Mouse (Mus musculus) kidney, postnatal 0 days (tissue): ENCODE data around the gene Jakmip3. TPM values are rescaled to one million over a fixed set of nuclear protein-coding genes. Genes with fewer than 3 reads are reported as not detected.

Experiments
- ATAC-seq: fragments of 200-750 bp; cut with Nextera tagmentation; replicated peaks from 2 replicates; pipeline ENCODE4 v1.8.0; 2017; ENCODE audit warnings: low read depth, moderate number of reproducible peaks, moderate TSS enrichment, moderate library complexity; ENCODE audit not compliant: low FRiP score
- DNase-seq: peaks from one replicate; pipeline ENCODE4 v3.0.0-alpha.2; 2016; ENCODE audit warnings: low spot score
- H3K27ac ChIP-seq: fragments of 300-500 bp; sonication (generic); 2 replicates; pipeline ENCODE4 v1.5.1; 2014; ENCODE audit warnings: mild to moderate bottlenecking
- H3K27me3 ChIP-seq: fragments of 300-500 bp; sonication (generic); 2 replicates; pipeline ENCODE4 v1.6.1; 2014; ENCODE audit warnings: low read length, mixed read lengths; ENCODE audit not compliant: insufficient read depth
- H3K36me3 ChIP-seq: fragments of 300-500 bp; sonication (generic); 2 replicates; pipeline ENCODE4 v1.6.1; 2014; ENCODE audit warnings: low read length, mixed read lengths; ENCODE audit not compliant: insufficient read depth
- H3K4me1 ChIP-seq: fragments of 300-500 bp; sonication (generic); replicated peaks from 2 replicates; pipeline ENCODE4 v1.6.1; 2014; ENCODE audit warnings: antibody characterized with exemption, low read length, mixed read lengths; ENCODE audit not compliant: insufficient read depth
- H3K4me2 ChIP-seq: fragments of 300-500 bp; sonication (generic); 2 replicates; pipeline ENCODE4 v1.6.1; 2014; ENCODE audit warnings: mild to moderate bottlenecking, low read length, moderate library complexity, mixed read lengths
- H3K4me3 ChIP-seq: fragments of 300-500 bp; sonication (generic); replicated peaks from 2 replicates; pipeline ENCODE4 v1.5.1; 2014; ENCODE audit warnings: low read depth, low read length
- H3K9ac ChIP-seq: fragments of 300-500 bp; sonication (generic); 2 replicates; pipeline ENCODE4 v1.6.1; 2014; ENCODE audit warnings: low read depth, low read length
- H3K9me3 ChIP-seq: fragments of 300-500 bp; sonication (generic); replicated peaks from 2 replicates; pipeline ENCODE4 v1.6.1; 2016; ENCODE audit warnings: low read length, inconsistent platforms, mixed read lengths
- CTCF ChIP-seq: IDR thresholded peaks from 2 replicates; pipeline ENCODE4 v1.5.1; 2016; ENCODE audit warnings: antibody characterized with exemption, low read depth, mild to moderate bottlenecking, moderate library complexity
- WGBS: fragments of 180-500 bp; shearing (Covaris S2); extraction: QIAGEN DNeasy Blood & Tissue Kit; methylation state at CpG from one replicate; pipeline ENCODE4 v1.1.7; 2014; 5-methylcytosine and 5-hydroxymethylcytosine counted together
- polyA plus RNA-seq: library from polyadenylated mRNA; unstranded; fragments of >200 nt; fragmentation: Nextera tagmentation; extraction: Ambion mirVana; gene quantifications from 2 replicates; pipeline ENCODE4 v1.2.1, GENCODE M21; 2015

Jakmip3 gene
- polyA plus RNA-seq, 1 experiment from 2014 or later: 0.05 TPM

GRCm38 (mm10) chr7:138942301-138942700 is 1.8 kb downstream of the Jakmip3 start:
- ATAC-seq (no peak), DNase-seq (no peak)
- H3K27me3 ChIP-seq: peaks cover 46% of the 10 kb centered on the region
- 78% methylated on average over 1 of the region's 1 CpGs for WGBS
- H3K27ac ChIP-seq: no peak overlapping the region
- H3K36me3 ChIP-seq: no peaks in the 10 kb centered on the region
- H3K4me2 ChIP-seq: no peak overlapping the region
- H3K4me3 ChIP-seq: no peak overlapping the region
- peaks cover 3% of the 10 kb centered on the region; the same call in 1 of the 2 replicates for H3K4me1 ChIP-seq
- no peak for TF ChIP-seq CTCF
- no peaks in the 10 kb centered on the region for H3K9me3 ChIP-seq
- H3K9ac ChIP-seq: no peak overlapping the region

- Histone ChIP-seq H3K27ac (no peak overlapping the region), H3K9ac (no peak overlapping the region), H3K4me3 (no peak overlapping the region), H3K9me3 (no peaks in the 10 kb centered on the region), H3K4me1 (peaks cover 3% of the 10 kb centered on the region; the same call in 1 of the 2 replicates), H3K4me2 (no peak overlapping the region), H3K36me3 (no peaks in the 10 kb centered on the region), H3K27me3 (peaks cover 25% of the 10 kb centered on the region)
- DNase-seq (no peak), ATAC-seq (no peak)
- WGBS: 60% methylated on average over 3 of the region's 3 CpGs
- TF ChIP-seq CTCF: no peak
Measured at GRCm38 (mm10) chr7:138945668-138946067, 5.1 kb downstream of the Jakmip3 start.

- H3K27ac ChIP-seq: no peak overlapping the region
- H3K9ac ChIP-seq: no peak overlapping the region
- peak; percentile 29 for TF ChIP-seq CTCF
- H3K4me3 ChIP-seq: no peak overlapping the region
- no peaks in the 10 kb centered on the region for H3K4me1 ChIP-seq
- H3K36me3 ChIP-seq: no peaks in the 10 kb centered on the region
- 76% methylated on average over 8 of the region's 8 CpGs for WGBS
- H3K4me2 ChIP-seq: no peak overlapping the region
- H3K27me3 ChIP-seq: 0 out of 2 replicates have a peak, but pooled peaks cover 5% of the 10 kb centered on the region
- no peaks in the 10 kb centered on the region for H3K9me3 ChIP-seq
- ATAC-seq: no peak
- DNase-seq: no peak
Measured at GRCm38 (mm10) chr7:138947741-138948140, 7.2 kb downstream of the Jakmip3 start.

- no peaks in the 10 kb centered on the region for H3K9me3 ChIP-seq
- no peak for ATAC-seq
- no peak overlapping the region for H3K27ac ChIP-seq
- H3K4me3 ChIP-seq: no peak overlapping the region
- H3K27me3 ChIP-seq: 0 out of 2 replicates have a peak, but pooled peaks cover under 1% of the 10 kb centered on the region
- H3K4me1 ChIP-seq: no peaks in the 10 kb centered on the region
- no peak for TF ChIP-seq CTCF
- 8% methylated on average over 8 of the region's 8 CpGs for WGBS
- no peak overlapping the region for H3K9ac ChIP-seq
- no peak overlapping the region for H3K4me2 ChIP-seq
- no peaks in the 10 kb centered on the region for H3K36me3 ChIP-seq
- DNase-seq: no peak
Measured at GRCm38 (mm10) chr7:138948309-138948708, 7.8 kb downstream of the Jakmip3 start.

- no peak for DNase-seq
- no peak for TF ChIP-seq CTCF
- 81% methylated on average over 7 of the region's 7 CpGs for WGBS
Measured at GRCm38 (mm10) chr7:138955787-138956186, 15.3 kb downstream of the Jakmip3 start.

GRCm38 (mm10) chr7:138957106-138957505 is 16.6 kb downstream of the Jakmip3 start:
- no peak for ATAC-seq
- H3K9ac ChIP-seq: no peak overlapping the region
- H3K4me3 ChIP-seq: no peak overlapping the region
- WGBS: 72% methylated on average over 6 of the region's 6 CpGs
- no peak overlapping the region for H3K4me2 ChIP-seq
- H3K36me3 ChIP-seq: no peaks in the 10 kb centered on the region
- no peak overlapping the region for H3K27ac ChIP-seq
- no peaks in the 10 kb centered on the region for H3K27me3 ChIP-seq
- H3K4me1 ChIP-seq: no peaks in the 10 kb centered on the region
- H3K9me3 ChIP-seq: no peaks in the 10 kb centered on the region
- no peak for TF ChIP-seq CTCF
- no peak for DNase-seq

More at GRCm38 (mm10) chr7:138955787-138956186, 15.3 kb downstream of the Jakmip3 start:
- Histone ChIP-seq H3K4me1 (no peaks in the 10 kb centered on the region), H3K4me3 (no peak overlapping the region), H3K36me3 (no peaks in the 10 kb centered on the region), H3K9me3 (no peaks in the 10 kb centered on the region), H3K4me2 (no peak overlapping the region), H3K9ac (no peak overlapping the region), H3K27ac (no peak overlapping the region), H3K27me3 (no peaks in the 10 kb centered on the region)
- ATAC-seq: no peak

- no peaks in the 10 kb centered on the region for H3K9me3 ChIP-seq
- ATAC-seq: no peak
- H3K4me1 ChIP-seq: no peaks in the 10 kb centered on the region
- TF ChIP-seq CTCF: no peak
- no peaks in the 10 kb centered on the region for H3K27me3 ChIP-seq
- no peak overlapping the region for H3K27ac ChIP-seq
- no peak overlapping the region for H3K9ac ChIP-seq
- 79% methylated on average over 5 of the region's 5 CpGs for WGBS
- no peaks in the 10 kb centered on the region for H3K36me3 ChIP-seq
- no peak for DNase-seq
- no peak overlapping the region for H3K4me3 ChIP-seq
- H3K4me2 ChIP-seq: no peak overlapping the region
Measured at GRCm38 (mm10) chr7:138959747-138960146, 19.2 kb downstream of the Jakmip3 start.
